Mouse (Mus musculus) hindbrain, embryonic 10.5 days (tissue): ENCODE data around the gene Gm21319. TPM values are rescaled to one million over a fixed set of nuclear protein-coding genes. Genes with fewer than 3 reads are reported as not detected.
"Not testable (repeated sequence)": the region's sequence is repeated elsewhere in the genome, so short reads cannot be mapped to it uniquely, and the experiment has no call there.

Source experiments
- DNase-seq: peaks from one replicate; pipeline ENCODE4 v3.0.0-alpha.2; 2017; ENCODE audit warnings: low spot score
- H3K27ac ChIP-seq: fragments of 300-500 bp; sonication (generic); 2 replicates; pipeline ENCODE4 v1.5.1; 2016; ENCODE audit warnings: mild to moderate bottlenecking, moderate library complexity
- H3K27me3 ChIP-seq: fragments of 300-500 bp; sonication (generic); 2 replicates; pipeline ENCODE4 v1.6.1; 2016; ENCODE audit warnings: mild to moderate bottlenecking; ENCODE audit not compliant: poor library complexity, insufficient read depth, severe bottlenecking
- H3K36me3 ChIP-seq: fragments of 300-500 bp; sonication (generic); 2 replicates; pipeline ENCODE4 v1.6.1; 2016; ENCODE audit warnings: mild to moderate bottlenecking, moderate library complexity
- H3K4me1 ChIP-seq: fragments of 300-500 bp; sonication (generic); replicated peaks from 2 replicates; pipeline ENCODE4 v1.6.1; 2016; ENCODE audit warnings: mild to moderate bottlenecking
- H3K4me3 ChIP-seq: fragments of 300-500 bp; sonication (generic); 2 replicates; pipeline ENCODE4 v1.5.1; 2016; ENCODE audit warnings: mild to moderate bottlenecking, moderate library complexity
- H3K9me3 ChIP-seq: fragments of 300-500 bp; sonication (generic); 2 replicates; pipeline ENCODE4 v1.6.1; 2016; ENCODE audit warnings: mild to moderate bottlenecking, moderate library complexity
- WGBS: fragments of 180-500 bp; shearing (Covaris S2); methylation state at CpG from one replicate; pipeline ENCODE4 v1.1.7; 2016; 5-methylcytosine and 5-hydroxymethylcytosine counted together
- polyA plus RNA-seq: library from polyadenylated mRNA; unstranded; fragments of >200 nt; fragmentation: Nextera tagmentation; extraction: Ambion mirVana; gene quantifications from 2 replicates; pipeline ENCODE4 v1.2.1, GENCODE M21; 2016

The Gm21319 gene
- polyA plus RNA-seq, result not detected in 2 replicates

DNA sequence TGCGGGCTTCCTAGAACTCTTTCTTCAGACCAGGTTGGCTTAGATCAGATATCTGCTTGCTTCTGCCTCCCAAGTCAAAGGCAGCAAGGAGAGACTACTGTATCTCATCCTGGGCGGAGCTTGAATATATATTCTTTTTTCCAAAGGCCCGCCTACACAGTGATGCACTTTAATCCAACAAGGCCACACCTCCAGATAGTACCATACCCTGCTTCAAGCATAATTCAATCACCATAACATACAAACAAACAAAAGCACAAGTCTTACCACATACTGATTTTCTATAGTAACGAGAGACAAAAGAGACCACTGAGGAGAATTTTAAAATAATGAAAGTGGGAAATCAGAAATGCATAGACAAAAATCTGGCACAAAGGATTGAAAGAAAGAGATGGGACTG is at the start of gene Gm21319:
TSS of gene Gm21319 (minus strand) at position 101 of the 400 bp plus-strand sequence.
- 89% methylated on average over 4 of the region's 4 CpGs for WGBS
- not testable (repeated sequence) for H3K27me3 ChIP-seq

DNA sequence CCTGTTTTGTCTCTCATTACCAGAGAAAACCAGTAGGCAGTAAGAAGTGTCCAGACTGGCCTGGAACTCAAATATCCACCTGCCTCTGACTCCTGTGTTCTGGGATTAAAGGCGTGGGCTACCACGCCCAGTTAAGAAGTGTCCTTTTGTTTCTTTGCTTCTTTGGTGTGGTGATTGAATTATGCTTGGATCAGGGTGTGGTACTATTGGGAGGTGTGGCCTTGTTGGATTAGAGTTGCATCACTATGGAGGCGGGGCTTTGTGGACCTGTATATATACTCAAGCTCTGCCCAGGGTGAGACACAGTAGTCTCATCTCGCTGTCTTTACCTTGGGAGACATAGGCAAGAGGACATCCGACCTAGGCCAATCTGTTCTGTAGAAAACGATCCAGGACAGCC is 40.7 kb upstream of the Gm21319 start, which contains the start of gene BB287469:
TSS of gene BB287469 (plus strand) at position 301 of the 400 bp plus-strand sequence.
- not testable (repeated sequence) for DNase-seq
- 90% methylated on average over 6 of the region's 6 CpGs for WGBS

More for the DNA sequence above, at the start of gene Gm21319:
- DNase-seq, H3K4me3 ChIP-seq, H3K36me3 ChIP-seq, H3K4me1 ChIP-seq, H3K27ac ChIP-seq, H3K9me3 ChIP-seq: not testable (repeated sequence)

DNA sequence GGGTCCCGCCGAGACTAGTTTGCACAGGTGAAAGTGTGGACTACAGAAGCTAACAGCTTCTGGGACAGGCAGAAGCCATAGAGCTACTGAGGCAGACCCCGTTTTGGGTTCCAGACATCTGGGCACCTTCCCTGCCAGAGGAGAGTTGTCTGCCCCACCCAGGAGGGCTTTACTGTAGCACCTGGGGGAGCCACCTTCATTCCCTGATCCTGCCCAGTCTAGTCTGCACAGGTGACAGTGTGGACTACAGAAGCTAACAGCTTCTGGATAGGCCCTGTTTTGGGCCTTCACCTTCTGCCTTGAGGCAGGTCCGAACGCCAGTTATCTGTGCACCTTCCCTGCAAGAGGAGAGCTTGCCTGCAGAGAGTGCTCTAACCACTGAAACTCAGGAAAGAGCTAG is 22.4 kb upstream of the Gm21319 start:
- not testable (repeated sequence) for H3K27ac ChIP-seq, H3K9me3 ChIP-seq, H3K36me3 ChIP-seq, H3K4me1 ChIP-seq, H3K27me3 ChIP-seq, DNase-seq, H3K4me3 ChIP-seq
- WGBS, result 91% methylated on average over 5 of the region's 5 CpGs

More for the DNA sequence above, 40.7 kb upstream of the Gm21319 start, which contains the start of gene BB287469:
- H3K9me3 ChIP-seq, H3K4me1 ChIP-seq, H3K36me3 ChIP-seq, H3K27me3 ChIP-seq, H3K4me3 ChIP-seq, H3K27ac ChIP-seq: not testable (repeated sequence)

DNA sequence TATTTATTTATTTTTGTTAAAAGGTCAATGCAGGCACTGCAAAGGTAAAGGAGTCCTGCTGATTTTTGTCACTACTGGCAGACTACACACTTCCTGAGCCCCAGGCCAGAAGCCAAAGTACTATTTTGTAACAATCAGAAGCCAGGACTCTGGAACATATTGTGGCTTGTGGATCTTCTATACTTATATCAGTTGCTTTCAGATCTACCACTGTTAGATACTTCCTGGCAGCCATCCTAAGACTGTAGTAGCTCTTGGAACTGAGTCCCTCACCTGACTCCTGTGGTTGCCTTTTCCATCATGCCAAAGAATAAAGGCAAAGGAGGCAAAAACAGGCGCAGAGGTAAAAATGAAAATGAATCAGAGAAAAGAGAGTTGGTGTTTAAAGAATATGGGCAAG is 19.7 kb upstream of the Gm21319 start, which contains the start of gene Gm21936:
TSS of gene Gm21936 (plus strand) at position 301 of the 400 bp plus-strand sequence.
- 92% methylated on average over 1 of the region's 1 CpGs for WGBS
- not testable (repeated sequence) for H3K9me3 ChIP-seq, H3K27ac ChIP-seq, H3K36me3 ChIP-seq, H3K4me1 ChIP-seq, DNase-seq, H3K4me3 ChIP-seq, H3K27me3 ChIP-seq

Other genes with a start within 250 kb of the Gm21319 start
- gene Oog1, start 173.1 kb downstream of the Gm21319 start, polyA plus RNA-seq, result not detected in 2 replicates
- not detected in 2 replicates for gene Gm4027, start 156.9 kb downstream of the Gm21319 start, polyA plus RNA-seq
- not detected in 2 replicates for gene Gm16381, start 131.1 kb downstream of the Gm21319 start, polyA plus RNA-seq
- not detected in 2 replicates for gene Gm21936, start 19.8 kb upstream of the Gm21319 start, polyA plus RNA-seq
- gene BB287469, start 40.8 kb upstream of the Gm21319 start, polyA plus RNA-seq, result not detected in 2 replicates
- not detected in 2 replicates for gene Gm2001, start 66.6 kb upstream of the Gm21319 start, polyA plus RNA-seq
- gene Gm2016, start 98.3 kb upstream of the Gm21319 start, polyA plus RNA-seq, result not detected in 2 replicates
- not detected in 2 replicates for gene Gm2022, start 119.6 kb upstream of the Gm21319 start, polyA plus RNA-seq
- gene Gm2035, start 144.1 kb upstream of the Gm21319 start, polyA plus RNA-seq, result not detected in 2 replicates
- not detected in 2 replicates for gene Gm2042, start 178.3 kb upstream of the Gm21319 start, polyA plus RNA-seq
- not detected in 2 replicates for gene Gm2075, start 236.1 kb upstream of the Gm21319 start, polyA plus RNA-seq
- gene Gm6803, start 243.0 kb upstream of the Gm21319 start, polyA plus RNA-seq, result not detected in 2 replicates